Mouse (Mus musculus) kidney, adult 18-20 months (tissue): ENCODE measurements at regions not wholly inside any gene's neighbourhood (a gene's known extent, or its start where the extent isn't known, plus 50 kb on each side); places are given as distances from the start of the nearest gene placed in this dataset.
"Not testable (repeated sequence)": the region's sequence is repeated elsewhere in the genome, so short reads cannot be mapped to it uniquely, and the experiment has no call there.

ENCODE experiments used
- DNase-seq: peaks from one replicate; pipeline ENCODE4 v3.0.0; 2021

- DNase-seq = no peak
Observed at GRCm38 (mm10) chr3:4744003-4744402, 1006.6 kb upstream of the Gm8797 start.

GRCm38 (mm10) chr3:4744611-4745010 lies 1006.0 kb upstream of the Gm8797 start:
- DNase-seq = no peak

- DNase-seq = no peak
Observed at GRCm38 (mm10) chr3:4756099-4756498, 994.5 kb upstream of the Gm8797 start.

- no peak for DNase-seq
Observed at GRCm38 (mm10) chr3:4757113-4757512, 993.5 kb upstream of the Gm8797 start.

GRCm38 (mm10) chr3:4763076-4763475 lies 987.5 kb upstream of the Gm8797 start:
- no peak for DNase-seq

GRCm38 (mm10) chr3:4776632-4777031 lies 974.0 kb upstream of the Gm8797 start:
- no peak for DNase-seq

GRCm38 (mm10) chr3:4785160-4785559 lies 965.4 kb upstream of the Gm8797 start:
- DNase-seq = no peak

GRCm38 (mm10) chr3:4793141-4793540 lies 957.5 kb upstream of the Gm8797 start:
- DNase-seq = no peak

GRCm38 (mm10) chr3:4796041-4796908 lies 954.3 kb upstream of the Gm8797 start:
- no peak for DNase-seq

- DNase-seq = no peak
Observed at GRCm38 (mm10) chr3:4796909-4797566, 953.6 kb upstream of the Gm8797 start.

- DNase-seq = no peak
Observed at GRCm38 (mm10) chr3:4797567-4797940, 953.1 kb upstream of the Gm8797 start.

GRCm38 (mm10) chr3:4798366-4798765 lies 952.2 kb upstream of the Gm8797 start:
- no peak for DNase-seq

GRCm38 (mm10) chr3:4834459-4834858 lies 916.1 kb upstream of the Gm8797 start:
- DNase-seq = no peak

- peak; percentile 4 for DNase-seq
Observed at GRCm38 (mm10) chr3:4835645-4836044, 915.0 kb upstream of the Gm8797 start.

GRCm38 (mm10) chr3:4836888-4837287 lies 913.7 kb upstream of the Gm8797 start:
- no peak for DNase-seq

GRCm38 (mm10) chr3:4854958-4855566 lies 895.5 kb upstream of the Gm8797 start:
- DNase-seq = no peak

- no peak for DNase-seq
Observed at GRCm38 (mm10) chr3:4856571-4856970, 894.0 kb upstream of the Gm8797 start.

- DNase-seq = no peak
Observed at GRCm38 (mm10) chr3:4866226-4866625, 884.4 kb upstream of the Gm8797 start.

- no peak for DNase-seq
Observed at GRCm38 (mm10) chr3:4885916-4886315, 864.7 kb upstream of the Gm8797 start.

- no peak for DNase-seq
Observed at GRCm38 (mm10) chr3:4893108-4893507, 857.5 kb upstream of the Gm8797 start.

- DNase-seq = no peak
Observed at GRCm38 (mm10) chr3:4895811-4896210, 854.8 kb upstream of the Gm8797 start.

- DNase-seq = not testable (repeated sequence)
Observed at GRCm38 (mm10) chr3:4907556-4907955, 843.0 kb upstream of the Gm8797 start.

GRCm38 (mm10) chr3:4930731-4931130 lies 819.9 kb upstream of the Gm8797 start:
- DNase-seq = not testable (repeated sequence)

- no peak for DNase-seq
Observed at GRCm38 (mm10) chr3:4971496-4971895, 779.1 kb upstream of the Gm8797 start.
